Mouse (Mus musculus) testis, adult 2 months (tissue): ENCODE measurements around the gene C1rb.
"Not testable (repeated sequence)": the region's sequence is repeated elsewhere in the genome, so short reads cannot be mapped to it uniquely, and the experiment has no call there.

Source experiments
- CTCF ChIP-seq: fragments of 200-500 bp; IDR thresholded peaks from 2 replicates; pipeline ENCODE4 v1.5.1; 2012; ENCODE audit warnings: low read depth, mild to moderate bottlenecking, inconsistent platforms, low read length, moderate library complexity; ENCODE audit not compliant: control insufficient read depth, insufficient read depth, insufficient replicate concordance
- POLR2A ChIP-seq: fragments of 200-500 bp; IDR thresholded peaks from 2 replicates; pipeline ENCODE4 v1.6.1; 2012; ENCODE audit warnings: low read depth, mild to moderate bottlenecking, inconsistent platforms, low read length, moderate library complexity; ENCODE audit not compliant: control insufficient read depth

DNA sequence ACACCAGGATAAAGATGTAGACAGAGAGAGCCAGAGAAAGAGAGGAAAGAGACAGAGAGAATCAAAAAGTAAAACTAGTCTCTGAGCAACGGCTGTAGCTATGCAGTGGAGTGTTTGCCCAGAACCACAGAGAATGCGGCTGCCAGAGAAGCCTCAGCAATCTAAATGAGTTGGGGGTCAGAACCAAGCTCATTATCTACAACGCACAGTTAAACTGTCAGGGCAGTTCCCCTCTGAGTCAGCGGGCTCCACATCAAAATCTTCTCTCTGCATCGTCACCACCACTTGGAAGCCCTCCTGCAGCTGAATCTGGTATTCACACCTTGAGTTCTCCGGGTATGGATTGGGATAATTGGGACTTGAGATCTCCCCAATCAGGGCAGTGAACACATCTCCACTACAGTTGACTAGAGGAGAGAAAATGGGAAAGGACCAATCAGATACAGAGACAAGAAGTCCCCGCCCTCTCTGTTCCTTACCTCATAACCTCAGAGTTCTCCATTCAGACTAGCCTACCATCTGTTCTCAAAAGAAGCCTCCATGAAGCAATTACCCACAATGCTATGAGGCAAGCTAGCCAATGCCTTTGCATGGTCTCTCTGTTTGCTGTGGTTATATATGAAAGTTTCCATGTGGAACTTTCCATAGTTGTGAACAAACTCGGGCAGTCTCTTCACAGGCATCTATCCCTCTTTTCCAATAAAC, 33.8 kb upstream of the C1rb start:
- not testable (repeated sequence) for TF ChIP-seq POLR2A, CTCF
